Mouse (Mus musculus): ENCODE results near the gene Bud31.
"Not testable (repeated sequence)": the region's sequence is repeated elsewhere in the genome, so short reads cannot be mapped to it uniquely, and the experiment has no call there.

Gene Bud31

DNA sequence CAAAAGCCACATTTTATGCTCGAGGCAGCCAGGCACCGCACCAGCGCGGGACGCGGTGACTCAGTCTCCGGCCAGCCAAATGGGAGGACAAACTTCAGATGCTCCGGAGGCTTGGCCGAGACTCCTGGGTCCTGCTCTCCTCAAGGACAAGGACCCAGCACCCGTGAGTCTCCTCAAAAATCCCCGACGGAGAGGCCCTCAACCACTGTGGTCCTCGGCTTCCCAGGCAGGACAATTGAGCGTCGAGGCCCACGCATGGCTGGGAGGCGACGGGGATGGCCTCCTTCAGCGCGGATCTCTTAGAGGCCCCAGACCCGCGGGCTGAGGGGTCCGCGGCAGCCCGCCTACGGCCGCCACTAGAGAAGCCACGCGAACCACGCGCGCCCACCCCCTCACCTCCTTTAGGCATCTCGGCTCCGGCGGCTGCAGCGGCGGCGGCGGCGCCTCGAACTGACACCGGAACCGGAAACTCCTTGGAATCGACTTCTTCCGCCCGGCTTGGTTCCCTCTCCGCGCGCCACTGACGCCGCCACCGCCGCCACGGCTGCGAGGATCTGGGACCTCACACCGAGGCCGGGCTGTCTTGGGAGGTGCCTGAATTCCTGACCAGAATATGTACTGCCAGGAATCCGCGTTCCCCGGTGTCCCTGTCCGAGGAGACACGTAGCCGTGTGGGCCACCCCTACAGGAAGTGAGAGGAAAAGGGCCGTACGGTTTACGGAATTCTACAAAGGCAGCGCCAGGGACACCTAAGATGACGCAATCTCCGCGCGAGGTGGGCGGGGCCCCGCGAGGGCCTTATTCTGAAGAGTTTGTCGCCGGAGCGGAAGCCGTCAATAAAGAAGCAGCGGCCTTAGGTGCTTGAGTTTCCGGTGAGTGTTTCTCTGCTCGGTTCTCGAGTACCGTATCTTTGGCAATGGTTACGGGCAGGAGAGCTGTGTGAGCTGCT, at the start of gene Bud31, which contains the start of gene Pdap1:
TSS of gene Bud31 (plus strand) at position 792 of the 949 bp plus-strand sequence.
TSS of gene Pdap1 (minus strand) at position 668 of the 949 bp plus-strand sequence.
- DNase-seq (ENCODE audit: extremely low spot score) = peak; percentile 93

DNA sequence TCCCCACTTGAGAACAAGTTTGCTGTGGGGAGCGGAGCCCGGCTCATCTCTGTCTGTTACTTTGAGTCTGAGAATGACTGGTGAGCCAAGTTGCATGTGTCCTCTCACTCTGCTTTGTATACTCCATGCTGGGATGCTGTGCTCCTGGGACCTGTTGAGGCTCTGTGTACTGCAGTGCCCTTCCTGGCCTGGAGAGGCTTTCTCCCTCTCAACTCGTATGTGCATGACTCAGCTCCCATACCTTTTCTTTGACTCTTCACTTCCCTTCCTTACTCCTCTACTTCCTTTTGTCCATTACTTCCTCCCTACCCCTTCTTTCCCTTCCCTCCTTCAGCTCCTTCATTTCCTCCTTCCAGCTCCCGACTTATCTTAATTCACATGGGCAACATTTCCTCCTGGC, 44.0 kb upstream of the Bud31 start:
- no peak for DNase-seq (ENCODE audit: extremely low spot score)

- DNase-seq (ENCODE audit: extremely low spot score) = no peak
Observed at GRCm38 (mm10) chr5:145098340-145098821, 41.8 kb upstream of the Bud31 start.

DNA sequence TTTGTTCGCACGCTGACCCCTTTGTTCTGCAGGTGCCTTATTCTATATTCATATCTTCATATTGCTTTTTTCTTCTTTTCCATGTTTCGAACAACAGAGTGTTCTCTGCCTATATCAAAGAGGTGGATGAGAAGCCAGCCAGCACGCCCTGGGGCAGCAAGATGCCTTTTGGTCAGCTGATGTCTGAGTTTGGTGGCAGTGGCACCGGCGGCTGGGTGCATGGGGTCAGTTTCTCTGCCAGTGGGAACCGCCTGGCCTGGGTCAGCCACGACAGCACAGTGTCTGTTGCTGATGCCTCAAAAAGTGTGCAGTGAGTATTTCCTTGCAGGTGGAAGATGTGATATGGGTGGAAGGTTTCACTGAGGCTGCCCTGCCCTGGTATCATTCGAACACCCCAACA, 39.2 kb upstream of the Bud31 start:
- DNase-seq (ENCODE audit: extremely low spot score) = no peak

DNA sequence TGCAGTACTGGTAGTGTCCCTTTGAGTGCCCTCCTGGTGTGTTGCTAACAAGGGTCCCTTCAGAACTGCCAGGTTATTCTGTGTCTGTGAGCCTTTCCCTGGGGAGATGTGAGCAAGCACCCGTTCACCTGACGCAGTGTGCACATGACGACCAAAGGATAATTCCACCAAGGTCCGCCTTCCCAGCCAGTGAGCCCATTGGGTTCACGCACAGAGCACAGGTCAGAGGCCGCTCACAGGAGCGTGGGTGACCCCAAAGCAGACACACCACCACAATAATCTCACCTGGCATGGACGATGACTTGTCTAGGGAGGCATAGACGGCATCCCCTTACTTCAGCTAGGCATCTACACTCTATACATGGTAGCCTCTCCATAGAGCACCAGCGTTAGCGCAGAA, 38.7 kb upstream of the Bud31 start:
- not testable (repeated sequence) for DNase-seq (ENCODE audit: extremely low spot score)

DNA sequence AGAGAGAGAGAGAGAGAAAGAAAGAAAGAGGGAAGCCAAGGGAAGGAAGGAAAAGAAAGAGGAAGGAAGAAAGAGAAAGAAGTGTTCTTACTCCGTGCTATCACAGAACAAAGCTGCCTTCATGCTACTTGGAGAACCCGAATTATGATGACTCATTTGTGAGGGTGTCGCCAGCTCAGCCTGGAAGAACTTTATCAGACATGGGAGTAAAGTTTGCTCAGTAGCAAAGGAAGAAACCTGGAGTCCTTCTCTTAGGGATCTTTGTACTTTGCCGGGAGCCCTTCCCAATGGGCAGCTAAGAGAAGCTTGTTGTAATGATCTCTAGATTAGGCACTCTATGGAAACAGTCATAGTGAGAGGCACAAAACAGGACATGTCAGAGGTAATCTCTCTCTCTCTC, 37.5 kb upstream of the Bud31 start:
- no peak for DNase-seq (ENCODE audit: extremely low spot score)

GRCm38 (mm10) chr5:145104328-145104727, 35.8 kb upstream of the Bud31 start:
- DNase-seq (ENCODE audit: extremely low spot score) = no peak

- no peak for DNase-seq (ENCODE audit: extremely low spot score)
Observed at GRCm38 (mm10) chr5:145105694-145106275, 34.4 kb upstream of the Bud31 start.

GRCm38 (mm10) chr5:145110401-145110800, 29.8 kb upstream of the Bud31 start:
- DNase-seq (ENCODE audit: extremely low spot score) = no peak

DNA sequence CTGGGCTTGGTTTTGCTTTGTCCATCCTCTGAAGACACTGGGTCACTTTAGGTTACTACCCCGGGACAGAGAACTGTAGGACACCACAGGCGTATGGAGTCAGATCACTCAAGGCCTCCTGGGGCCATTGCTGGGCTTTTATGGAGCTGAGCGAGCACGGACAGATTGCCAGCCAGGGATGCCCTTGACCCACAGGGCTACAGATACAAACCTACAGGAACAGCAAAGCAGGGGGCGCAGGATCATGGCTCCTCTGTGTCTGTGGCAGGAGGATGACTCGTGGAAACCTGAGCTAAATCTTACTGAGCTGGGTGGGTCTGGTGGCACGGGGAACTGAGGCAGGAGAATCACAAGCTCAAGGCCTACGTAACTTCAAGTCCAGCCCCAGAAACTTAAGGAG, 27.6 kb upstream of the Bud31 start:
- no peak for DNase-seq (ENCODE audit: extremely low spot score)

- DNase-seq (ENCODE audit: extremely low spot score) = no peak
Observed at GRCm38 (mm10) chr5:145113416-145113815, 26.7 kb upstream of the Bud31 start.

DNA sequence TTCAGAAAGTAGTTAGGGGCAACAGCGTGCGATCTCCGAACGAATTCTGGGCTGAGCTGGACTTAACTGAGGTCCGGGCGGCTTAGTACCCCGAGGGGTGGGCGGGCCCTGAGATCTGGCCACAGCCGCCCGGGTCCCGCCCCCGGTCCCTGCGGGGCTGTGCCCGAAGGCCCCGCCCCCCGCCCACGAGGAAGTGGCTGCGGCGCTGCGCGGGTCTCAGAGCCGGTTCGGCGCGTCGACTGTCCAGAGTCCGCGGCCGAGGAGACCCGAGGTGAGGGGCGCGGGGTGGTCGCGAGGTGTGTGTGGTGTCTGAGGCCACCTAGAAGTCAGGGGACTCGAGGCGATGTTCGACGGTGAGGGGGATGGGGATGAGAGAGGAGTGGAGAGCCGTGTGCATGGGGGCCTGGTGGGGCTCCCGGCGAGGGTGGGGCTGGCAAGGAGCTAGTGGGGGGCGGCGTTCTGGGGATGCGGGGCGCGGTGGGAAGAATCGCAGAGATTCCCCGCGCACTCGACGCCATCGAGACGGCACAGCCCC, 26.0 kb upstream of the Bud31 start, which contains the start of gene Arpc1b:
TSS of gene Arpc1b (plus strand) at position 145 of the 535 bp plus-strand sequence.
- DNase-seq (ENCODE audit: extremely low spot score) = peak; percentile 60

DNA sequence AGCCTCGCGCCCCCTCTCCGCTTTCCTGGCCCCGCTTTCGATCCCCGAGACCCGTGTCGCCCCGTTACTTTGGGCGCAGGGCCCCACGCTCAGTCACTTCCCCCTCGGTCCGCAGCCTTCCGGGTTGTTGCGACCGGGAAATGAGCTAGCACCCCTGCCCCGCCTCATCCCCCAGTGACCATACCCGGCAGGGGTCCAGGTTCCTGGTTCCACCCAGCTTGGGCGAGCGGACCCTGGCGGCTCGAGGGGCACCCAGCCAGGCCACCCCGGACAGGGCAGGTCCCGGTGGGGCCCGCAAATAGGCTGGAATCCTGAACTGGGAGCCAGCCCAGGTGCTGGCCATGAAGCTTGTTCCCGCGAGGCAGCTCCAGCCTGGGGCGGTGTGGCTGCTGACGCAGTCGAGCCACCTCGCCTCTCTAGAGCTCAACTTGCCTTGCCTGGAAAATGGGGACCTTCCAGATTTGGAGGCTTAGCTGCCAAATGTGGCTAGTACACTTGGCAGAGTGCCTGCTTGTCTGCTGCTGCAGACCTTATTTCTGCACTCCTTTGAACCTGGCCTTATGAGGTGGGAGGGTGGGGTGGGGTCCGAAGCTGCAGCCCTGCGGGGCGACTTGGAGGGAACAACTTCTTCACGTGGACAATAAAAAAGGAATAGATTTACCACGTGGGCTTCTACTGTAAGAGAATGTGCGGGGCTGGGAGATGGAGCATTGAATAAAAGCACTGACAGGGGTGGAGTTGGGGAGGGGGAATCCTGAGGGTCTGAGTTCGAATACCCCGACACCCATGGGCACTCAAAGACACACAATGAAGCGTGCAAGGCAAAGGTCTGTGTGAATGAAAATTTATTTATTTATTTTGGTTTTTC, 25.3 kb upstream of the Bud31 start:
- DNase-seq (ENCODE audit: extremely low spot score) = peak; percentile 37

GRCm38 (mm10) chr5:145115736-145116135, 24.4 kb upstream of the Bud31 start:
- DNase-seq (ENCODE audit: extremely low spot score) = no peak

GRCm38 (mm10) chr5:145116316-145116715, 23.8 kb upstream of the Bud31 start:
- DNase-seq (ENCODE audit: extremely low spot score) = no peak

DNA sequence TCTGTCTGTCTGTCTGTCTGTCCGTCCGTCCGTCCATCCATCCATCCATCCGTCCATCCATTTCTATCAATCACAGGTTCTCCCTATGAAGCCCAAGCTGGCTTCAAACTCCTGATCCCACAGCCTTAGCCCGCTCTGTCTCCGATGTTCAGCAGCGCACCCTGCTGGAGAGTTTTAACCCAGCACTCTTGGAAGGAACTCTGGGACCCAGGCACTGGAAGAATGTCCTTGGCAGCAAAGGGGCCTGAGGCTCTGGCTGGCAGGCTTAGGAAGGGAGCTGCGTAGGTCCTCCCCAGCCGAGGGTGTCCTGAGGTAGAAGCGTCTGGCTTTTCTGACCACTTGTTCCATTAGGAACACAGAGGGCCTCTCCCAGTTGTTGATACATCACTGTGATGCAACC, 23.2 kb upstream of the Bud31 start:
- peak; percentile 60 for DNase-seq (ENCODE audit: extremely low spot score)

- DNase-seq (ENCODE audit: extremely low spot score) = no peak
Observed at GRCm38 (mm10) chr5:145118005-145118404, 22.2 kb upstream of the Bud31 start.

DNA sequence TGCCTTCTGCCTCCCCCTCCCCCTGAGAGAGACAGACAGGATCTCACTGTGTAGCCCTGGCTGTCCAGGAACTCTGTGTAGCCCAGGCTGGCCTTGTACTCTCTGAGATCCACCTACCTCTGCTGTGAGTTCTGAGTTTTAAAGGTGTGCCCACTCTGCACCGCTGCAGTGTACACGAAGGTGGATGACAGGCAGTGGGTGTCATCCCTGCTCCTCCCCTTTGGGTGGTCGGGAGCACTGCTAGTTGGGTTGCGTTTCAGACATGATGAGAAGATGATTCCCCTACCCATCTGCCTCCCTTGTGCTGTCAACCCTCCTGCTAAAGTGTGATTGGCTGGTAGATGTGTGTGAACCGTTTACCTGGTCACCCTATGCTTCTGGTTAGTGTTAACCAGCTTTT, 21.7 kb upstream of the Bud31 start:
- DNase-seq (ENCODE audit: extremely low spot score) = no peak

DNA sequence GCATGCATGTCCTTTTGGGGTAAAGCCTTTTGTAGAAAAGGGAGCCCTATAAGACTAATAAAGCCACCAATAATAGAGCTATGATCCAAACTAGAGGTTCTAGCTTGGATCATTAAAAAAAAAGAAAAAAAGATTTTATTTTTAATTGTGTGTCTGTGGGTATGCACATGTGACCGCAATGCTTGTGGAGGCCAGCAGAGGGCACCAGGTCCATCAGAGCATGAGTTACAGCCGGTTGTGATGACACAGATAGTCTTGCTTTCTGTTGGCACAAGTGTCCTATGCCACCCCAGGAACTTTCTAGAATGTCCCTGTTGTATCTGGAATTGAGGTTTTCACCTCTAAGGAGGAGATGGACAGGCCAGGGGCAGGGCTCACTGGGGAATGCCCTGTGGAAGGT, 20.8 kb upstream of the Bud31 start:
- no peak for DNase-seq (ENCODE audit: extremely low spot score)

DNA sequence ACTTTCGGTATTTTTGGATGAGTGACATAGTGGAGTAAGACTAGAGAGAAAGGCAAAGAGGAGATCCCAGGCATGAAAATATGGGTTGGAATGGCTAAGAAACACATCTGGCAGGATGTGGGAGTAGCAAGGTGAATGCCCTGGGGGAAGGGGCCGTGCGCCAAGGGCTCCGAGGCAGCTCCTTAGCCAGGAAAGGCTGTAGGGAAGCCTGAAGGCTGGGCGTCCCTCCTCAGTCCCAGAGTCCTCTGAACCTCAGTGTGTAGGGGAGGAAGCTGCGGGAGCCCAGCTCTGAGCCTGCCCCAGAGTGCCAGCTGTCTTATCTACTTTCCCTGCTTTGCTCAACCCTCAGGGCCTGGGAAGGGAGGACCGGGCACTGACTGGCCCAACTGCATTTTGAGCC, 19.2 kb upstream of the Bud31 start:
- DNase-seq (ENCODE audit: extremely low spot score) = no peak

- no peak for DNase-seq (ENCODE audit: extremely low spot score)
Observed at GRCm38 (mm10) chr5:145123396-145123795, 16.8 kb upstream of the Bud31 start.

- DNase-seq (ENCODE audit: extremely low spot score) = no peak
Observed at GRCm38 (mm10) chr5:145126580-145126979, 13.6 kb upstream of the Bud31 start.
